Mouse (Mus musculus): ENCODE results near the gene Fezf1. TPM values are rescaled to one million over a fixed set of nuclear protein-coding genes. Genes with fewer than 3 reads are reported as not detected.

Gene Fezf1
- total RNA-seq, 1 experiment from 2014 or later, result not detected

DNA sequence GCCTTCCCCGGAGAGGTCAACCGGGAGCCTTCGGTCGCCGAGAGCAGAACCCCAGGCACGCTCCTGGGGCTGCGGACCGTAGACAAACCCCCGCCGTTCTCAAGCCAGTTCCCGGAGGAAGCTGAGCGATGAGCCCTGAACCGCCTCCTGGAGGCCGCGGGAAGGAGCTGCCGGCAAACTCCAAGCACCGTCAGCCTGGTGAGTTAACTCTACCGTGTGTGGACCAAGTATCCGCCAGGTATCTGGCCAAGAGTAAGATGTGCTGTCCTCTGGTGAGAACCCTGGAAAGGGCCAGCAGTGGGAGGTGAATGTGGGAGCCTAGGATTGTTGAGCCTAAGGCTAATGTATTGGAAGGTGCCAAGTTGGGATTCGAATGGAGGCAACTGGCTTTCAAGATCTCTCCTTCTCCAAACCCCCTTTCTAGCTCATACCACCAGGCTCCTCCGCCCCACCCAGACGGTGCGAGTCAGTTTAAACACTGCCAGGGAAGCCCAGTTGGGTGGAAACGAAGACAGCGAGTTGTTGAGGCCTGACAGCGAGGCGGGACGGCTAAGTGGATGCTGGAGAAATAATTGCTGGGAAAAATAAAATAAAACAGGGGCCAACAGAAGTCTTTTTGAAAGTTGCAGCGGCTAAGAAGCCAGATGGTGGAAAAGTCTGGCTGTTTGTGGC, 1.6 kb upstream of the Fezf1 start:
- no peak for ATAC-seq (replicated peaks; ENCODE audit: insufficient number of reproducible peaks, low FRiP score, low TSS enrichment, poor library complexity, severe bottlenecking)

DNA sequence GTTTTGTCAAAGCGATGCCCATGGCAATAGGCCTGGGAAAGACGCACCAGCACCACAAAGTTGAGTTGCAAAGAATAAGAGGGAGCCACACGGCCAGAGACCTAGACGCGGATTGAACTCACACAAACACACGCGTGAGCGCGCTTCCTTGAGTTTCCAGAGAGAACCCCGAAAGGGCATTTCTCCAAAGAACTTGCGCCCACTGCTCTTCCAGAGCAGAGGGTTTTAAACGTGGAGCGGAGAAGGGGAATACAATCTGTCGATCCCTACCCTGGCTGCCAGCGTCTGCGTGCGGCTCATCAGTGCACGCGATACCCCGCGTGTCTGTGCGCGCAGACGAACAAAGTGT, 865 bp upstream of the Fezf1 start:
- ATAC-seq (replicated peaks; ENCODE audit: insufficient number of reproducible peaks, low FRiP score, low TSS enrichment, poor library complexity, severe bottlenecking), result no peak

DNA sequence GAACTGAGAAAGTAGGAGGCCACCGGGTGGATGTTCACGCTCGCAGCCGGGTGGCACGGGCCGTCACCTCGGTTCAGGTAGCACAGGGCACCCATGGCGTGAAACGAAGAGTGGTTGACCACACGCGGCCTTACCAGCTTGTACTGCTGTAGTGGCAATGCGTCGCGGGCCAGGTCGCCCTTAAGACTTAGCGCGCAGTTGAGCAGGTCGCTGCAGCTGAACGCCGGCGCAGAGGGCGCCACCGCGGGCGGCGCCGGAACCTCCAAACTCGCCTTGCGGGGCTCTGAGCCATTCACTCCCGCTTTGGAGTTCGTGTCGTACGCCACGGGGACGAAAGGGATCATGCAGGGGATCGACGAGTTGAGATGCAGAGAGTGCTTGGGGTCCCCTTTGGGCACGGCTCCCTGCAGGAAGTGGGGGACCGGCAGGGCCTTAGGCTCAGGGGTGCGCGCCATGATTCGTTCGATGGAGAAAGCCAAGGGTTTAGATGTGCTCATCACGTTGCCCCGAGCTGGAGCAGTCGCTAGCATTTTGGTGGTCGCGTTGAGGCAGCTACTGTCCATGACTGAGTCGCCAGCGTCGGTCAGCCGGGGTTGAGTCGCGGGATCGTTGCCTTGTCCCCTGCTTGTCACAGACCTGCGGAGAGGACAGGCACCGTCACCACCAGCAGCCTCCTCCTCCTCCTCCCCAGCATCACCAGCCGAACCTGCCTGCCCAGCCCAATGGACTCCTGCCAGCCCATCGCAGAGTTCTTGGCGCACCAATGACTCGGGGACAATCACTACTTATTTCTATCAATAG, 450 bp downstream of the Fezf1 start:
- no peak for ATAC-seq (replicated peaks; ENCODE audit: insufficient number of reproducible peaks, low FRiP score, low TSS enrichment, poor library complexity, severe bottlenecking)

- no peak for ATAC-seq (replicated peaks; ENCODE audit: insufficient number of reproducible peaks, low FRiP score, low TSS enrichment, poor library complexity, severe bottlenecking)
These were observed 1.2 kb downstream of the Fezf1 start for GRCm38 (mm10) chr6:23246790-23247511.

- ATAC-seq (replicated peaks; ENCODE audit: insufficient number of reproducible peaks, low FRiP score, low TSS enrichment, poor library complexity, severe bottlenecking), result no peak
These were observed 1.9 kb downstream of the Fezf1 start for GRCm38 (mm10) chr6:23246061-23246789.

- ATAC-seq (replicated peaks; ENCODE audit: insufficient number of reproducible peaks, low FRiP score, low TSS enrichment, poor library complexity, severe bottlenecking), result no peak
These were observed 2.6 kb downstream of the Fezf1 start for GRCm38 (mm10) chr6:23245545-23246011.

- no peak for ATAC-seq (replicated peaks; ENCODE audit: insufficient number of reproducible peaks, low FRiP score, low TSS enrichment, poor library complexity, severe bottlenecking)
These were observed 3.0 kb downstream of the Fezf1 start for GRCm38 (mm10) chr6:23245121-23245520.

GRCm38 (mm10) chr6:23243821-23244760, 4.1 kb downstream of the Fezf1 start:
- no peak for ATAC-seq (replicated peaks; ENCODE audit: insufficient number of reproducible peaks, low FRiP score, low TSS enrichment, poor library complexity, severe bottlenecking)

- no peak for ATAC-seq (replicated peaks; ENCODE audit: insufficient number of reproducible peaks, low FRiP score, low TSS enrichment, poor library complexity, severe bottlenecking)
These were observed 36.7 kb downstream of the Fezf1 start for GRCm38 (mm10) chr6:23211499-23211898.

DNA sequence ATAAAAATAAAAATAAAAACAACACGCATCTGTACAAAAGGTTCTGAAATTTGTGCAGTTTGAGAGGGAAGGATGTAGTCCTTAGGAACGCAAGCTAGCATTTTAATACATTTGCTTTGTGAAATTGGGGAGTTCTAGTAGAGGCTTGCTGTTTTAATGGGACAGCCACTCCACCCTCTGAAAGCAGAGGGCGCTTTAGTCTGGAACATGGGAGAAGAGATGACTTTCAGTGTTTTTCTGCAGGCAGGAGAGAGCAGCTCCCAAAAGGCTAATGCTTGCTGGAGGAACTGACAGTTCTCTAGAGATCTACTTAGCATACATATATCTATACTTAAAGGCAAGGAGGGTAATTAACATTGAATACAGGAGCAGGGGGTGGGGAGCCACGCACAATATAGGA, 40.4 kb downstream of the Fezf1 start:
- ATAC-seq (replicated peaks; ENCODE audit: insufficient number of reproducible peaks, low FRiP score, low TSS enrichment, poor library complexity, severe bottlenecking), result no peak

DNA sequence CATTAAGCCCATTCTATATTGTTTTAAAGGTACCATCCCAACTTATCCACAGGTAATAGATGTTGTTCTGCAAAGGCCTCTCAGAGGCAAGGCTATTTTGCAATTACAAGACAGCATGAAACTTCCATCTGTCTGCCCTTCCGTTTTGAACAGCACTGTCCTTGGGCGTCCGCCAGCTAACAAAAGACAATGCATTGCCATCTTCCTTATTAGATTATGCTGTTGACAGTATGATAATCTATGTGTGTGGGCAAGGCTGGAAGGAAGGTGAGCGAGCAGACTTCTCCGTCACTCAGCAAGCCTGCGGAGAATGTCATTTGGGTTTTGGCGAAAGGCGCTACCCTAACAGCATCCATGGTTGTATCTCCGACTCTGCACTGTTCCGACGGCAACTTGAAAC, 45.5 kb downstream of the Fezf1 start:
- no peak for ATAC-seq (replicated peaks; ENCODE audit: insufficient number of reproducible peaks, low FRiP score, low TSS enrichment, poor library complexity, severe bottlenecking)

Other genes with a start within 250 kb of the Fezf1 start
- gene Aass, start 115.4 kb downstream of the Fezf1 start, total RNA-seq (2017), result not detected in 3 replicates

All from monocyte, adult 5-6 weeks (primary cell).